Mouse (Mus musculus) myocyte (in vitro differentiated cells): ENCODE measurements around the gene Pus7.

Experiments
- E2F4 ChIP-seq: IDR thresholded peaks from one replicate; pipeline ENCODE4 v1.6.1; 2011; ENCODE audit warnings: mild to moderate bottlenecking, control low read depth, moderate library complexity; ENCODE audit not compliant: insufficient read depth
- MAX ChIP-seq: IDR thresholded peaks from one replicate; pipeline ENCODE4 v1.6.1; 2011; ENCODE audit warnings: low read depth, mild to moderate bottlenecking, control low read depth
- POLR2A ChIP-seq: IDR thresholded peaks from one replicate; pipeline ENCODE4 v1.6.1; 2011; ENCODE audit warnings: low read depth, mild to moderate bottlenecking, control low read depth, moderate library complexity; ENCODE audit not compliant: insufficient read length
- POLR2AphosphoS2 ChIP-seq: IDR thresholded peaks from one replicate; pipeline ENCODE4 v1.6.1; 2011; ENCODE audit warnings: low read depth, control low read depth; ENCODE audit not compliant: insufficient read length
- REST ChIP-seq: IDR thresholded peaks from one replicate; pipeline ENCODE4 v1.6.1; 2011; ENCODE audit warnings: mild to moderate bottlenecking, control low read depth, moderate library complexity; ENCODE audit not compliant: insufficient read depth, insufficient read length

DNA sequence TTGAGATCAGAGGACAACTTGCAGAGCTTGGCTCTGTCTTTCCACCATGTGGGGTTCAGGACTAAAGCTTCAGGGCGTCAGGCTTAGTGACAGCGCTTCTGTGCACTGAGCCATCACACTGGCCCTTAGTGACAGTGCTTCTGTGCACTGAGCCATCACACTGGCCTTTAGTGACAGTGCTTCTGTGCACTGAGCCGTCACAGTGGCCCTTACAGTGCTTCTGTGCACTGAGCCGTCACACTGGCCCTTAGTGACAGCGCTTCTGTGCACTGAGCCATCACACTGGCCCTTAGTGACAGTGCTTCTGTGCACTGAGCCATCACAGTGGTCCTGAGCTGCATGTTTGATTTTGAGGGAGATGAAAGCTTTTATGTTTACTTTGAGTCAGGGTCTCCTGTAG lies 31.3 kb upstream of the Pus7 start:
- TF ChIP-seq POLR2A (no peak), MAX (no peak), E2F4 (no peak), POLR2AphosphoS2 (no peak), REST (no peak)
